Mouse (Mus musculus) heart, embryonic 13.5 days (tissue): ENCODE measurements around the gene Fbxl2. TPM values are rescaled to one million over a fixed set of nuclear protein-coding genes. Genes with fewer than 3 reads are reported as not detected.

Source experiments
- ATAC-seq: fragments of 200-750 bp; cut with Nextera tagmentation; 2 replicates; pipeline ENCODE4 v1.8.0; 2017; ENCODE audit warnings: moderate TSS enrichment; ENCODE audit not compliant: insufficient number of reproducible peaks, low FRiP score, low TSS enrichment; ENCODE audit errors: extremely low read depth
- H3K27ac ChIP-seq: fragments of 300-500 bp; sonication (generic); replicated peaks from 2 replicates; pipeline ENCODE4 v1.5.1; 2015; ENCODE audit warnings: moderate library complexity, mild to moderate bottlenecking, inconsistent platforms
- H3K27me3 ChIP-seq: fragments of 300-500 bp; sonication (generic); replicated peaks from 2 replicates; pipeline ENCODE4 v1.6.1; 2015; ENCODE audit warnings: mild to moderate bottlenecking, inconsistent platforms
- H3K36me3 ChIP-seq: fragments of 300-500 bp; sonication (generic); 2 replicates; pipeline ENCODE4 v1.6.1; 2015; ENCODE audit warnings: mild to moderate bottlenecking, inconsistent platforms
- H3K4me1 ChIP-seq: fragments of 300-500 bp; sonication (generic); 2 replicates; pipeline ENCODE4 v1.6.1; 2015; ENCODE audit warnings: inconsistent platforms
- H3K4me2 ChIP-seq: fragments of 300-500 bp; sonication (generic); 2 replicates; pipeline ENCODE4 v1.6.1; 2015; ENCODE audit warnings: inconsistent platforms, mild to moderate bottlenecking, moderate library complexity
- H3K4me3 ChIP-seq: fragments of 300-500 bp; sonication (generic); 2 replicates; pipeline ENCODE4 v1.5.1; 2015; ENCODE audit warnings: moderate library complexity, mild to moderate bottlenecking, inconsistent platforms
- H3K9ac ChIP-seq: fragments of 300-500 bp; sonication (generic); 2 replicates; pipeline ENCODE4 v1.6.1; 2015; ENCODE audit warnings: inconsistent platforms, mild to moderate bottlenecking, moderate library complexity
- H3K9me3 ChIP-seq: fragments of 300-500 bp; sonication (generic); 2 replicates; pipeline ENCODE4 v1.6.1; 2016; ENCODE audit warnings: inconsistent platforms
- WGBS: fragments of 180-500 bp; shearing (Covaris S2); methylation state at CpG from one replicate; pipeline ENCODE4 v1.1.7; 2015; ENCODE audit warnings: mixed read lengths; 5-methylcytosine and 5-hydroxymethylcytosine counted together
- polyA plus RNA-seq: library from polyadenylated mRNA; unstranded; fragments of >200 nt; fragmentation: Nextera tagmentation; extraction: Ambion mirVana; gene quantifications from 2 replicates; pipeline ENCODE4 v1.2.1, GENCODE M21; 2015

Gene Fbxl2
- polyA plus RNA-seq, 1 experiment from 2014 or later, result 2.3 TPM

DNA sequence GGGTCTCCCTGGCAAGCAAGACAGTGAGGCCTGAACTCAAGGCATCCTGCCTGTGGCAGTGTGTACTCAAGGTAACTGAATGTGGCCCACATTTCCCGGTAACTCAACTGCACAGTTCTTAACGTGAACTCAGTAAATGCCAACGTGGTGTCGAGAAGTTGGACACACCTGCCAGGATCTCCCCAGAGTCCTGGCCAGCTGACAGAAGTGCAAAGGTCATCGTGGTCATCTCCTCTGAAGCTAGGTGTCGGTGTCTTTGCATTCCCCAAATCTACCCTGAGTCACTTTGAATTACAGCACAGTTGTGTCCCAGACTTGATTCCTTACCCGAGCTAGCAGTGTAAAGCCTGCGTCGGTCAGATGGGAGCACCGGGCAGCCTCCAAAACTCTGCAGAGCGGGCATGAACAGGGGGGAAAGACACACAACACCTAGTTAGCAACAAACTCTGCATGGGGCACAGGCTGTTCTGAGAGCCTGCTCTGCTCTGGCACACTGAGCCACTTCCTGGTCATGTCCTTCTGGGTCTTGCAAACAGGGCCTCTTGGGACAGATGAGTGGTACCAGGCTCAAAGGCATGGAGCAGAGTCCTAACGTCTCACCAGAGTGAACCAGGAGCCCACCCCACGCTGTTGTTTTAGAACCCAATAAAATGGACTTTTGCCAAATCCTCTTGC lies 60.9 kb downstream of the Fbxl2 start:
- 79% methylated on average over 13 of the region's 13 CpGs for WGBS
- Histone ChIP-seq H3K36me3 (no peaks in the 10 kb centered on the region), H3K4me2 (no peak overlapping the region), H3K27me3 (peaks cover 6% of the 10 kb centered on the region; the same call in 1 of the 2 replicates), H3K9me3 (no peaks in the 10 kb centered on the region), H3K27ac (no peak overlapping the region), H3K9ac (no peak overlapping the region), H3K4me1 (peaks cover 43% of the 10 kb centered on the region), H3K4me3 (no peak overlapping the region)
- no peak; the same call in 1 of the 2 replicates for ATAC-seq

DNA sequence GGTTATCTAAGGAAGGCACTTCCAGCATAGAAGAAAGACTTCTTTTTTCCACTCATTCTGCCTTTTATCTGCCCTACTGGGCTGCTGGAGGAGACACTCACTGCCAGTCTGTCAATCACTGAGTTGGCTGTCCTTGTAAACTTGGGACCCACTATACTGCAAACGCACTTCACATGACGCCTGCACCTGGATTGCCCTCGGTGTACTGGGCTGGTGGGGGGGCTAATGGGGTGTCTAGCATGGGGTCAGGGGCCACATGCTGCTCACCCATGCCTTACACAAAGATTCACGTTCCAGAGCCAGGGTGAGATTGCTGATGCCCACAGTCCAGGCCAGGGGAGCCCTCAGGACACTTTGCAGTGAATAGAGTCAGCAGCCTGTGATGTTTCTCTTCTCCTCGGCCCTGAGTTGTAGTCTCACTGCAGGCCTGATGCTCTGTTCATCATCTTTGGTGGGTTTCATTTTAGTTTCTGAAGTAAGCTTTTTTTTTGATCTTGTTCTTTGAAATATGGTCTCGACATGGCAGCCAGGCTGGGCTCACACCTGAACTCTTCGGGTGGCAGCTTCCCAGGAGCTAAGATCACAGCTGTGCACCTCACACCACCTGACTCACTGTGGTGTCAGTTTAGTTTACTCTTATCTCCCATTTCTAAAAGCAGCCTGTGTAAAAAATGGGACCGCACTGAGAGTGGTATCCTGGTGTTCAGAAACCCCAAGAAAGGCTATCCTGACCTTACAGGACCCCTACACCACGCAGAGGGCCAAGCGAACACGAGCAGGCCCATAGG lies 62.9 kb downstream of the Fbxl2 start:
- Histone ChIP-seq H3K27ac (no peak overlapping the region), H3K36me3 (peaks cover 19% of the 10 kb centered on the region), H3K27me3 (no peaks in the 10 kb centered on the region), H3K4me3 (no peak overlapping the region), H3K9ac (no peak overlapping the region), H3K4me2 (no peak overlapping the region), H3K9me3 (no peaks in the 10 kb centered on the region), H3K4me1 (peaks cover 44% of the 10 kb centered on the region)
- no peak for ATAC-seq
- 73% methylated on average over 11 of the region's 11 CpGs for whole genome bisulfite sequencing

DNA sequence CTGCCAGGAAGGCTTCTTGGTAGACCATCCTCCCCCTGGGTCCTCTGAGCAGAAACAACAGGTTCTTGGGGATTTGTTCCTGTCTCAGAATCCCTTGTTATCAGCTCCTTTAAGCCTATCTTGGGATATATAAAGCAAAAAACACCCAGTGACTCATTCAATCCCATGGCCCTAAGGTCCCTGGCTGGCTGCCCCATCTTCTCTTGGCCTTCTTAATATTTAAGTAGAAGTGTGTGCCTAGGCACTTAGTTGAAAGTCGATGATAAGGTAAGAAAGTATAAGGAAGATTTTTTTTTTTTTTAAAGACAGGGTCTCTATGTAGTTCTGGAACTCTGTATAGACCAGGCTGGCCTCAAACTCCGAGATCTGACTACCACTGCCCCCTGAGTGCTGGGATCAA lies 63.5 kb downstream of the Fbxl2 start:
- Histone ChIP-seq H3K9me3 (no peaks in the 10 kb centered on the region), H3K36me3 (peaks cover 25% of the 10 kb centered on the region), H3K4me2 (no peak overlapping the region), H3K27ac (no peak overlapping the region), H3K4me3 (no peak overlapping the region), H3K4me1 (peaks cover 44% of the 10 kb centered on the region), H3K9ac (no peak overlapping the region), H3K27me3 (no peaks in the 10 kb centered on the region)
- WGBS, result 80% methylated on average over 2 of the region's 2 CpGs
- ATAC-seq, result no peak

DNA sequence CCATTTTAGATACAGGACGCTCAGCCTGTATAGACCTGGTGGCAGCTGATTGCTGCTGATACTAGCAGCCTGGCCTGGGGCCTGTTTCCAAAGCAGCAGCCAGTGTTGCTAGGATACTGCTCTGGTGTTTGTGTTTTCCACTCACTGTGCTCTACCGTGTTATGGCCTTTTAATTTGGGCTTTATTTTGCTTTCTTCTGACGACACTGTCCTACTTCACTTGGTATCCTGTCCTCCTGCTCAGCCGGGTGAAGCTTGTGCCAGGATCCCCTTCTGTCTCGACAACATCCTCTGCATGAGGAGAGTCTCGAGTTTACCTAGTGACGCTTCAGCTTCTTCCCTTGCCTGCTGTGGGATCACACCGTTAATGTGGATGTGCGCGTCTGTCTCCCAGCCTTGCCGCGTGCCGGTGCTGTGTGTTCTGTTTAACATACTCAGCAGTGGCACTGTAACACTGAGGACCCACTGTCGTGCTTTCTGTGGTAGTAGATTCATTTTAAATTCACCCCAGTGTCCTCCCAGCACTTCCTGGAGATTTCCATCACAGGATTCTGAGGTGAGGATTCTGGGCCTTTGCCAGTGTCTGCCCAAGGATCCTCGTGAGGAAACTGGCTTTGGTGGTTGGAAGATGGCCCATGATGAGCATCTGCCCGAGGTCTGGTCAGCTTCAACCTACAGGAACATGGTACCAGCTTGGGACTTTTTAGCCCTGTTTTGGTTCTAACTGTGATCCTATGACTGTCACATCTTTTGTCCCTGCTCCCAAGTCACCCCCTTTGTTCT lies 64.7 kb downstream of the Fbxl2 start:
- no peak for ATAC-seq

DNA sequence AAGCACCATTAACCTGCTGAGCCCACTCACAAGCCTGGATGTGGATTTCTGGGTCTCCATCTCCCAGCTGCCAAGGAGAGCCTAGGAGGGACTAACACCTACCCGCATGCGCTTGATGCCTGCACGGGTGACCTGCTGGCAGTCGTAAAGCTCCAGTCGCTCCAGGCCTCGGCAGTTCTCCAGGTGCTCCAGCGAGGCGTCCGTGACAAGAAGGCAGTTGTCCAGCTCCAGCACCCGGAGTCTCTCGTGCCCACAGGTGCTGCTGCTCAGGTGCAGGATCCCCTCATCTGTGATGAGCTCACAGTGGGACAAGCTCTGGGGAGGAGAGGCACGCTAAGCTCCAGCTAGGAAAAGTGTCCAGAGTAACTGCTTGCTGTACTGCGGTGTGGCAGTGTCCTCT lies 66.6 kb downstream of the Fbxl2 start:
- WGBS, result 91% methylated on average over 13 of the region's 13 CpGs
- ATAC-seq, result no peak
- H3K9ac ChIP-seq, result no peak overlapping the region
- H3K9me3 ChIP-seq, result no peaks in the 10 kb centered on the region
- peaks cover 56% of the 10 kb centered on the region for H3K36me3 ChIP-seq
- H3K27ac ChIP-seq, result no peak overlapping the region
- no peak overlapping the region for H3K4me3 ChIP-seq
- peaks cover 35% of the 10 kb centered on the region for H3K4me1 ChIP-seq
- H3K27me3 ChIP-seq, result no peaks in the 10 kb centered on the region
- H3K4me2 ChIP-seq, result no peak overlapping the region

More for the DNA sequence above, 64.7 kb downstream of the Fbxl2 start:
- H3K4me3 ChIP-seq, result no peak overlapping the region
- WGBS, result 55% methylated on average over 16 of the region's 16 CpGs
- H3K9me3 ChIP-seq, result no peaks in the 10 kb centered on the region
- peaks cover 44% of the 10 kb centered on the region for H3K4me1 ChIP-seq
- peaks cover 37% of the 10 kb centered on the region for H3K36me3 ChIP-seq
- H3K9ac ChIP-seq, result peak overlapping the region; percentile 33; the same call in 1 of the 2 replicates
- H3K4me2 ChIP-seq, result peak overlapping the region; percentile 22
- no peaks in the 10 kb centered on the region for H3K27me3 ChIP-seq
- H3K27ac ChIP-seq, result peak overlapping the region; percentile 37

DNA sequence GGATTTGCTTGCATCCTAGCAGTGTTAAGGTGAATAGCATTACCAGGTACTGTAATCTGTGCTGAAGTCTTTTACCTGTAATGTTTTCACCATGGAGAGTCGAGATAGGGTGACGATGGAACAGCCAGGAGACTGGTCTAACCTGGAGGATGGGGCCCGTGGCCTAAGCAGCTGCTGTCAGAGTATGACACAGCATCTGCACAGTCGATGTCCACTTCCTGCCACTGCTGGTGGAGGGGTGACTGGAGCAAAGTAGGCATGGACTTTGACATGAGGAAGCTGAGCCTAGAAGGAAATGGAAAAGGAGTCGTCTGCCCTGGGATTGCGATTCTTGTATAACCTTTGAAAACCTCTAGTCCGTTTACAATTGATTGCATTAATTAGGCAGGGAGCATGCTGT lies 67.3 kb downstream of the Fbxl2 start:
- Histone ChIP-seq H3K9me3 (no peaks in the 10 kb centered on the region), H3K9ac (no peak overlapping the region), H3K4me2 (no peak overlapping the region), H3K4me3 (no peak overlapping the region), H3K27me3 (no peaks in the 10 kb centered on the region), H3K27ac (no peak overlapping the region), H3K4me1 (peaks cover 35% of the 10 kb centered on the region), H3K36me3 (peaks cover 63% of the 10 kb centered on the region)
- 78% methylated on average over 7 of the region's 7 CpGs for WGBS
- ATAC-seq, result no peak

DNA sequence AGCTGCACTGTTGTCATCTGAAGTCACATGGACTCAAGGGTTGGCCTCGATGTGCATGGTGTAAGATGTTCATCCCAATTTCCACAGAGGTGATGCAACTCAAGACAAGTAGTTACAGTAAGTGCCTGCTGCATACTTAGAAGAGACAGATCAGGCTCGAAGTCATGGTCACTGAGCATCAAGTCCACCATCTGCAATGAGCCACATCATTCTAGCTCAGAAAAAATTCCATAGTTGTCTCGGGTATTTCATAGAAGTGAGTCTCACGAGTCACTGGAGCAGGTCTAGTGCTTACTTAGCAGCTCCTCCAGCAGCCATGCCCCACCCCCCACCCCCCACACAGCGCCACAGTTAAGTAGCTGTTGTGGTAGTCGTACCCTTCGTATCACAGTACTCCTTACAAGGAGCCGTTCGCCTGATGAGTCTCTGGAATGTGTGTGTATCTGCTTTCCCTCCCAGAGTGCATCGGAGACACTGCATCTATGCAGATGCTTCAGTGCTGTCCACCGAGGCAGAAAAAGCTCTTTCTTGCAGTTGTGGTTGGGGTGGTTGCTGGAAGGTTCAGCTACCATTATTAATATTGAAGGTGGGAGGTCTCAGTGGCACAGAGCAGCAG lies 68.7 kb downstream of the Fbxl2 start:
- ATAC-seq, result no peak
- no peak overlapping the region for H3K4me2 ChIP-seq
- H3K4me3 ChIP-seq, result no peak overlapping the region
- H3K9ac ChIP-seq, result no peak overlapping the region
- 74% methylated on average over 11 of the region's 11 CpGs for WGBS
- peaks cover 23% of the 10 kb centered on the region for H3K4me1 ChIP-seq
- no peak overlapping the region for H3K27ac ChIP-seq
- H3K27me3 ChIP-seq, result no peaks in the 10 kb centered on the region
- peaks cover 77% of the 10 kb centered on the region for H3K36me3 ChIP-seq
- no peaks in the 10 kb centered on the region for H3K9me3 ChIP-seq

DNA sequence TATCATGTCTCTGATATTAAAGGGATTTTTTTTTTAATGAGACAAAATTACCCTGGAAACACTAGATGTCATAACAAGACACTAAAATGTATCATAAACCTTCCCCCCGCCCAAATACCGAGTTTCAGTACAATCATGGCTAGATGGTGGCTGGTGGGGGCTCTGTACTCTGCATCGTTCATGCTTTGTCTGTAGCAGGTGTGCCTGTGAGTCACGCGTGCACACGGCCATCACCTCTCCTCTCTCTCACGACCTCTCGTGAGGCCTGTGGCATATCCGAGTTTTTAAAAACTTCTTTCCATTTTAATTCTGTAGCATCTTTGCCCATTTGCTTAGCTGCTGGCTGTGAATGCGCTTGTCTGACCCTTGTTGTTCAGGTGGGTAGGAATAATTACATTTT lies 69.7 kb downstream of the Fbxl2 start:
- Histone ChIP-seq H3K4me3 (no peak overlapping the region), H3K27me3 (no peaks in the 10 kb centered on the region), H3K9ac (no peak overlapping the region), H3K36me3 (peaks cover 83% of the 10 kb centered on the region), H3K9me3 (no peaks in the 10 kb centered on the region), H3K27ac (no peak overlapping the region), H3K4me2 (no peak overlapping the region), H3K4me1 (peaks cover 12% of the 10 kb centered on the region)
- no peak for ATAC-seq
- WGBS, result 92% methylated on average over 10 of the region's 10 CpGs

DNA sequence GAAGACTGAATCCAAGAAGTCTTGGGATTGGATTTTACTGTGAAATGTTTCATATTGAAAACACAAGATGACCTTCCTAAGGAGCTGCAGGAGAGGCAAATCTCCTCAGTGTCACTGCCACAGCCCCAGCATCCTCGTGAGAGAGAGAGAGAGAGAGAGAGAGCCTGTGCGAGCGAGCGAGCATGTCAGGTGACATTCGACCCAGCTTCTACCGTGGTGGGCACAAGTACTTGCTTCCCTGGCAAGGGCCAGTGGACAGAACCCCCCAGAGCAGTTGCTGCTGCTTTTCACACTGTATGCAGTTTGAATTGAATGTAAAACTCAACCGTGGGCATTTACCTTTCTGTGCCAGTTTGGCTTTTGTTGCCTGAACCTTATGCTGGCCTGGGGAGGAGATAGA lies 70.5 kb downstream of the Fbxl2 start:
- Histone ChIP-seq H3K9ac (no peak overlapping the region), H3K9me3 (no peaks in the 10 kb centered on the region), H3K27ac (no peak overlapping the region), H3K4me2 (no peak overlapping the region), H3K4me3 (no peak overlapping the region), H3K4me1 (peaks cover 4% of the 10 kb centered on the region), H3K27me3 (no peaks in the 10 kb centered on the region), H3K36me3 (peaks cover 92% of the 10 kb centered on the region)
- whole genome bisulfite sequencing, result 79% methylated on average over 7 of the region's 7 CpGs
- no peak for ATAC-seq

DNA sequence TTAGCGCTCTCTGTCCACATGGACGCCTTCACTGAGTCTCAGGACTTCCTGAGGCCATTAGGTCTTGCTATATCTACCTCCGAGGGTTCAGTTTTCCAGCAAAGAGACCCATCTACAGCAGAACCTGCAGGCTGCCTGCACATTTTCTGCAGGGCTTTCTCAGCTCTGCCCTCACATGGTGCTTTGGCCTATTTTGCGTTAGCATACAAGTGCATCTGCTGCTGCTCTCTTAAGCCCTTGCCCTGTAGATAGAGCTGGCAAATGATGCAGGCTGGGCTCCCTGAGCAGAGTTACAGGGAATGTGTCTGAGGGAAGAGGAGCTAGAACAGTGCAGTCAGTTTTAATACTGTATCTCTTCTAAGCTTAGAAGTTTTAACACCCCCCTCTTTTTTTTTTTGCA lies 71.0 kb downstream of the Fbxl2 start:
- no peaks in the 10 kb centered on the region for H3K9me3 ChIP-seq
- H3K27ac ChIP-seq, result no peak overlapping the region
- H3K4me2 ChIP-seq, result no peak overlapping the region
- peaks cover 96% of the 10 kb centered on the region for H3K36me3 ChIP-seq
- no peaks in the 10 kb centered on the region for H3K27me3 ChIP-seq
- H3K4me3 ChIP-seq, result no peak overlapping the region
- H3K4me1 ChIP-seq, result no peaks in the 10 kb centered on the region
- ATAC-seq, result no peak
- H3K9ac ChIP-seq, result no peak overlapping the region
- WGBS, result 87% methylated on average over 4 of the region's 4 CpGs

DNA sequence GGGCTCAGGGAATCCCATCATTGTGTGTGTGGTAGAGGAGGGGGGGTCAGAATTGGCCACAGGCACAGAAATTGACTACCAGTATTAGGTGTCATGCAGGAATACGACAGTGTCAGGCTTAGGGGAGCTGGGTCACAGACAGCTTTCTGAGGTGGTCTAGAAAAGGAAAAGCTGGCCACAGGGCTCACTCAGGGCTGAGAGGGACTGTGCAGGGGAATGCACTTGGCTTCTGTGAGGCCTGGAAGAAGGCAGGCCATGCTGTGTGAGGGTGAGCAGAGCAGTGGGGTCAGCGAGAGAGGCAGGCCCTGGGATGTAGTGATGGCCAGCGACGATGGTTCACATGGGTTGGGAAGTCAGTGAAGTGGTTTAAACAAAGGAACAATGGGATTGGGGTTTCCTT lies 72.1 kb downstream of the Fbxl2 start:
- no peak for ATAC-seq
- H3K36me3 ChIP-seq, result peaks cover 96% of the 10 kb centered on the region

More for the DNA sequence above, 72.1 kb downstream of the Fbxl2 start:
- no peaks in the 10 kb centered on the region for H3K27me3 ChIP-seq
- no peaks in the 10 kb centered on the region for H3K4me1 ChIP-seq
- WGBS, result 90% methylated on average over 4 of the region's 4 CpGs
- no peak overlapping the region for H3K9ac ChIP-seq
- no peaks in the 10 kb centered on the region for H3K9me3 ChIP-seq
- H3K4me3 ChIP-seq, result no peak overlapping the region
- H3K27ac ChIP-seq, result no peak overlapping the region
- no peak overlapping the region for H3K4me2 ChIP-seq
